Mouse (Mus musculus) lung, postnatal 36 days (tissue): ENCODE measurements around the gene Cacna1a.

ENCODE experiments used
- DNase-seq: peaks from one replicate; pipeline ENCODE4 v3.0.0; 2022; ENCODE audit warnings: mixed read lengths

The Cacna1a gene

DNA sequence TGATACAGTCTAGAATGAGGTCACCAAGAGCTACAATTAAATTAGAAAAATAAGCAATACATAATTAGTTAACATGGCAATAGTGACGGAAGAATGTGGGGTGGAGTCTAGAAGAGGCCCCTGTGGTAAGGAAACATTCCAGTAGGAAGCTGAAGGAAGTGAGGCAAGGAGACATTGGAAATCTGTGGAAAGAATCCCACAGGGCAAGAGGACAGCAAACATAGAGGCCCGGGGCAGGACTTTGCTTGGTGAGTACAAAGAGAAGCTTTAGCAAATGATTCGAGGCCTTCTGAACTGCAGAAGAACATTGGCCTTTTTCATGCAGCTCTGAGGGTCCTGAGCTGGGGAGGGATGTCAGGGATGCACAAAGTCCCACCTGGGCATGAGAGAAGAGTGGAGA is at the start of gene Cacna1a:
TSS of gene Cacna1a (plus strand) at position 166 of the 400 bp plus-strand sequence.
- DNase-seq, result no peak

DNA sequence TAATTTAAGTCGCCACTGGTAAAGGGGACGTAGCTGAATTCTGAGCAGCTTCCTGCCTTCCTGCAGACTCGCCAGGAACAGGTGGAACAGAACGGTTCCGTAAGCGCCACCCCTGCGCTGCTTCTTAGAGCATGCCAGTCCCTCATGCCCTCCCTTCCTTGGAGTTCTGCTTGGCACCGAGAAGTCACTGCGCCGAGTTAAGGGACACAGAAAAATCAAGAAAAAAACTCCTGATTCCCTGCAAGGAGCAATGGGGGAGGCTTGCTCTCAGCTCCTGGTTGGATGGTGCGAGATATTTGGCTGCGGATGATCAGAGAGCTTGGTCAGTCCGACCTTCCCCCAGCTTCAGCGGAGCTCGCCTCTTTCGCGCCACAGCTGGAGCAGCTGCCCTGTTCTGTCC is 49.7 kb upstream of the Cacna1a start:
- no peak for DNase-seq

DNA sequence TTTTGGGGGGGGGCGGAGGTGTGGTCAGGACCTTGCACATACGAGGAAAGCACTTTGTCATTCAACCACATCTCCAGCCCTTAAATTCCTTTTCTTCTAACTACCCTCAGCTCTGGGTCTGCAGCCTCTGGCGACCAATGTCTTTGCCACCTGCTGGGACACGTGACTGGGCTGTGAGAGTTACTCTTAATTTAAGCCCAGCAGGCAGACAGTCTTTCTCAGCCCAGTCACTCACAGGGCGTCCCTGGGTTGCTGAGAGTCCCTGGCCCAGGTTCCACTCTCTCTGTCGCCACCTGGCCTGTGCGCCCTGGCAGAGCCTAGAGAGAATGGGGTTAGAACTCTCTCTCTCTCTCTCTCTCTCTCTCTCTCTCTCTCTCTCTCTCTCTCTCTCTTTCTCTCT is 48.9 kb upstream of the Cacna1a start:
- no peak for DNase-seq

DNA sequence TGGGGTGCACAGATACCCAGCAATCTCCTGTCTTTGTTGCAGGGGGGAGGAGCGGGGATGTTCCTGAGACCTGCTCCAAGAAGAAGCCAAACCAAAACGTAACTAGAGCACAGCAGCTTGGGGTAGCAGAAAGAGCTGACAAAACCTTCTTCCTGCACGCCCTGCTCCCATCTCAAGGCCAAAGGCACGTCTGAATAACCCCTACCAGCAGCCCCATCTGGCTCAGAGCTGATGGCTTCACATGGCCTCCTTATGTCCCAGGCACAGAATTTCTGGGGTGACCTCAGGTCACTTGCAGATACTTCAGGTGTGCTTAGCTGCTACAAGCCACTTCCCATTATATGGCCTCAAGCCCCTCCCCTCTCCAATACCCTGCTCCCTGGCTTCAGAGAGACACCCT is 48.4 kb upstream of the Cacna1a start:
- no peak for DNase-seq

DNA sequence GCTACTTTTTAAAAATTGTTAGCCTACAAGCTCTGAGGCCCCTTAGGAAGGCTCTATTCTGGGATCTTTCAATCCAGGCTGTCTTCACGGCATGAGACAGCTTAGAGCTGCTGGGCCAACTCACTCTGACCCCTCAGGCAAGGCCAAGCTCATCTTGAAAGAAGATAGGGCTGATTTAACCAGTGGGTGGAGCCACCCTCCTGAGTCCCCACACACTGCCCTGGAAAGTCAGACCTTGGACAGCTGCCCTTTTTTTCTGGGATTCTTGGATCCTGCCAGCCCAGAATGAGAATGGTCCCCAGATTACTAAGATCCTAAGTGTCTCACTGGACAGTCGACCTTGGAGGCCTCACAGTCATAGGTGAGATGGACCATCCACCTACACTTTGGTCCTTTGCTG is 47.6 kb upstream of the Cacna1a start:
- DNase-seq, result no peak

DNA sequence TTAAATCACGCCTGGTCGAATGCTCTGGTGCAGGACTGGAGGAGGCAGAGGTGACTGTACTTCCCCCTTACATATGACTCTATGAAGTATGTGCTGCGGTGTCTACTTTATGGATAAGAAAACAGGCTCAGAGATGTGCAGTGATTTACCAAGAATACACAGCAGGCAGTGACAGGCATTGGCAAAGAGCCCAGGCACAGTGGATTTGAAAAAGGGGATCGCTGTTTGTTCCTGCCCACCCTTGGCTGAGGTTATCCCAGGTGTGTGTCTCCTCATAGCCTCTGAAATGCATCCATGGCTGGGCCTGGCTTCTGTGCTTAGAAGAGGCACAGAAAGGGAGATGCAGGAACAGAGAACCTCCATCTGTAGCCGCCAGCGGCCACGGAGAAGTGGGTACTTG is 42.7 kb upstream of the Cacna1a start:
- DNase-seq, result no peak

DNA sequence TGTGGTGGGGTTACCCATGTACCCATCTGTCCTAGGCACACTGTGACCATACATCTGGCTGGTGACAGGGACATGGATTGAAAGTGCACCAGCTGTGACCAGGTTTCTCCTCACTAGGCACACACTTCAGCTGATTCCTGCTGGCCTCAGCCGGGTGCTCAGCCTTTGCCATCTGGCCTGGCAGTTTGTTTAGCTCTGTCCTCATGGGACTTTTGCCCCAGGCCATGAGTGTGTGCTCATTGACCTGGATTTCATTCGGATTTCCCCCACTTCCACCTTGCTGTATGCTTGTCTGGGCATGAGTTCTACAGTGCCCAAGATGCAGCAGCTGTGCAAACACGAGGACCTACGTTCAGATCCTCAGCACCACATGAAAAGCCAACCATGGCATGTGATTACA is 41.8 kb upstream of the Cacna1a start:
- DNase-seq, result no peak

DNA sequence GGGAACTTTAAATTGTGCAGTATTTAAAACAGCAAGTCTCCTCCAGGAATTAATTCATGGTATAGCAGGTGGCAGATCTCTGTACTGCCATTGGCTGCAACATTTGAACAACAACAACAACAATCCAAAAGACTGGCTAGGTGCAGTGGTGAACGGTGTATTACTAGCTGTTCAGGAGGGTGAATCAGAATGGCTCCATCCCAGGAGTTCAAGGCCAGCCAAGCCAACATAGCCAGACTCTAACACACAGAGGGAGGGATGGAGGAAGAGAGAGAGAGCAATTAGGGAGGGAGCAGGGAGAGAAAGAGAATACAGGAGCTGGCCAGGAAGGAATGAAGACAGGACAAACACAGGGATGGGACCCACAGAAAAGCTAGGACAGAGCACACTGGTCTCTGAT is 38.7 kb upstream of the Cacna1a start:
- no peak for DNase-seq

DNA sequence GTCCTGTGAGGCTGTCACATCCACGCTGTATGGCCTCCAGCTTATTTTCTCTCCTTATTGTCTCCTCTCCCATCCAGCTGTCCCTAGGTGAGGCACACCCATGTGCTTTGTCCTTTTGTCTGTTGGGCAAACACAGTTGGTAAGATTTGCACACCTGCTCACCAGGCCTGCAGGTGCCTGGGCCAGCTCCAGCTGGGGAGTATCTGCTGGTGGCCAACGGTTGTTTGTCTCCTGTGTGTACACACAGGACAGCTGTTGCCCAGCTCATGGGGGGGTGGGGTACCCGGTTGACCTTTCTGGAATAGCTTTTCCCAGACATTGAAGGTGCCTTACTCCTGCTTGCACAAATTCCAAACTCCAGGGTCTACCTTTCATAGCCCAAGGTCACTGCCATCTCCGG is 37.3 kb upstream of the Cacna1a start:
- DNase-seq, result no peak

DNA sequence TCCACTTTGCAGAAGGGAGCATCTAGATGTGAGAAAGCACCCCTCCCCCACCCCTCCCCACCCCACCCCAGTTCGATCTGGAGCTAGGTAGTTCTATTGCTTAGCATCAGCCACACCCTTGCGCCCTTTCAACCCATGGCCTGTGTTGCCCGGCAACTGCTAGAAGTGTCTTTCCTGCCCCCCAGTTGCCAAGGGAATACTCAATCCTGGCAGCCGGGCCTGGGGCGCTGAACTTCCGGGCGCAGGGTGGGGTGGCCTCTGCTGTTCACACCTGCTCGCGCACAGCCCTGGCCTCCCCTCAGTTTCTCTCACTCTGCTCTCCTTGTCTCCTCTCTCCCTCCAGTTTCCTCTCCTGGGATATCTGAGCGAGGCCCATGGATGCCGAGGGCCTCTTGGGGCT is 31.8 kb upstream of the Cacna1a start:
- DNase-seq, result no peak

DNA sequence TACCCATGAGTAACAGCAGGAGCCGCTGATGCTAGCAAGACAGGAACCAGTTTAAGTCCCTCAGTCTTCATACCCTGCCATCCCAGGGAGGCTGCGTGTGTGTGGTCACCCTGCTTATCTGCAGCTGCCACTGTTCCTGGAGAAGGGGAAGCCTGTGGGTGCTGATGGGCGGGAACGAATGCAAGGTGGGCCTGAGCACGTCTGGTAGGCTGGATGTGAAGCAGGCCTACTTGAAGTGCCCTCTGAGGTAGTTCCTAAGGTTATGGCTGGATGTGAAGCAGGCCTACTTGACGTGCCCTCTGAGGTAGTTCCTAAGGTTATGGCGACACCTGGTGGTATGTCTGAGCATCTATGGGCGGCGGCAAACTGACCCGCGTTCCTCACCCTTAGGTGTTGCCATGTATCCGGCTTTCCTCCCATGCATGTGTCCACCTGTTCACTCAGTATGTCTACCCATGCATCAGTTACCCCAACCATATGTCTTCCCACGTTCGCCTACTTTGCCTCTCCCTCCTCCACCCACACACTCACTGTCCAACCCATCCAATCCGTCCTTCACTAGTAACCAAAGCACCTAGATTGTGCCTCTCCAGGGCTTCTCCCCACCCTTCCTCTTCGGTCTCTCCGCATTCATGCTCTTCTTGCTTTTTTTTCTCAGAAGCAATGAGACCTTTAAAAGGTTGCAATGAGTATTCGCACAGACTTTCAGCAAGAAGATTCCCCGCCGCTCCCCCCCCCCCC is 30.4 kb upstream of the Cacna1a start:
- DNase-seq, result peak; percentile 86

DNA sequence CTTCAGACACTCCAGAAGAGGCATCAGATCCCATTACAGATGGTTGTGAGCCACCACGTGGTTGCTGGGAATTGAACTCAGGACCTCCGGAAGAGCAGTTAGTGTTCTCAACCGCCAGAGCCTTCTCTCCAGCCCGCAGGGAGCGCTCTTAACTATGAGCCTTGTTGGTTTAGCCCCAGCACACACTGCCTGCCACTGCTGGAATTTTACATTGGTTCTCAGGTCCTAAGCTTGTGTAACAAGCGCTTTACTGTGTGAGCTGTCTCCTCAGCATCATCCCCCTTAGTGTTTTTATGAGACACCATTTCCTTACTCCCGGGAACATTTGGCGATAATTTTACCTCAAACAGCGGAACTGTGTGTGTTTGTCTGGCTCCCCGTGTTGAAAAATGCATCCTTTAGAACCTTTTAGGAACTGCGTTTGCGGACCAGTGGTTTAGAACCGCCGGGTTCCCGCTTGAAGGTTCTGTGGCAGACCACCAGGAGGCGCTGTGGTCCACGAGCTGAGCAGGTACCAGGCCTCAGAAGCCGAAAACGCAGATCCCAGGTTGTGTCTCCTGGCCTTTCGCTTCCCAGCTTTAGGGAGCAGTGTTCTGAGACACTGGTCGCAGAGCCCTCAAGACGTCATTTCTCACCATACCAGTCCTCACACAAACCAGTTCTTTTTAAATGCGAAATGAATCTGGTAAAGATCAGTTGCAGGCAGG is 24.7 kb upstream of the Cacna1a start:
- DNase-seq, result peak; percentile 69

DNA sequence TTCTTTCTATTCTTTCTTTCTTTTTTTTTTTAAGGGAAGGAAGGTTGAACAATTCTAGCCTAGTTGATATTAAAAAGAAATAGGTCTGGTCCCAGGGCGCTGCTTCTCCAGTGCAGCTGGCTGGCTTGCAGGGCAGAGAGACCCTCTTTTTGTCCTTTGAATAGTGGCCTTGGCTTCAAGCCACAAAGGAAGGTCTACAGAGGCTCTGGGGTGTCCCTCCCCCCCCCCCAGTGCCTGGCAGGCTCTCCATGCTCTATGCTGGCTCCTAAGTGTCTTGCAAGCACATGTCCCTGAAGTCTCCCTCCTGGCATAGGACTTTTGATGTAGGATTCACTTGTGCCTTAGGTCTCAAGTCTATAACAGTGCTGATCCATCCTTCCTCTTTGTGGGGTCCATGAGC is 23.0 kb upstream of the Cacna1a start:
- no peak for DNase-seq

DNA sequence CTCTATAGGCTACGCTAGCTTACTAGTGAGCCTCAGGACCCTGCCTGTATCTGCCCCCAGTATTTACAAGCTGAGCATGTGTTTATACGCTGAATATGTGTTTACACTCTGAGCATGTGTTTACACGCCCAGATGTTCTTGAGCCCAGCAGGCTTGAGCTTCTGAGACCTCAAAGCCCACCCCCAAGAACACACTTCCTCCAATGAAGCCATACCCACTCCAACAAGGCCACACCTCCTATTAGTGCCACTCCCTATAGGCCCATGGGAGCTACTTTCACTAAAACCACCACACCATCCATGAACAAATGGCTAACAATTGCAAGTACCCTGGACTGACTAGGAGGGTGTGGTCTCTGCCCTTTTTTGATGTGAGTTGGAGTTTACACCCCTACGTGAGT is 17.3 kb upstream of the Cacna1a start:
- no peak for DNase-seq

DNA sequence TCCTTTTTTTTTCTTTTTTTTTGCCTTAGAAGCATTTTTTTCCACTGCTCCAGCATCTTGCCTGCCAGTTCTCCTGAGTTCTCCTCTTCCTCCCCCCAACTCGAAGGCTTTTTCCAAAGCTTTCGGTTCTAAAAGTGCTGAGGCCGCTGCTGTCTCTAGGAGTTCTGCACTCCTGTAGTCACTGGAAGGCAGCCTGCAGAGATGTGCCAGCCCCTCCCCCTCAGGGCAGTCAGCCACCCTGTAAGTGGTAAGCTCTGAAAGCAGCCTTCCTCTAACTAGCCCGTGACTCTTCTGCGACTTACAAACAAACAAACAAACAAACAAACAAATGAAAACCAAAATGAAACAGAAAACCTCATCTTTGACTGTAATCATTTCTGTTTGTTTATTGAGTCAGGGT is 13.2 kb upstream of the Cacna1a start:
- DNase-seq, result no peak

DNA sequence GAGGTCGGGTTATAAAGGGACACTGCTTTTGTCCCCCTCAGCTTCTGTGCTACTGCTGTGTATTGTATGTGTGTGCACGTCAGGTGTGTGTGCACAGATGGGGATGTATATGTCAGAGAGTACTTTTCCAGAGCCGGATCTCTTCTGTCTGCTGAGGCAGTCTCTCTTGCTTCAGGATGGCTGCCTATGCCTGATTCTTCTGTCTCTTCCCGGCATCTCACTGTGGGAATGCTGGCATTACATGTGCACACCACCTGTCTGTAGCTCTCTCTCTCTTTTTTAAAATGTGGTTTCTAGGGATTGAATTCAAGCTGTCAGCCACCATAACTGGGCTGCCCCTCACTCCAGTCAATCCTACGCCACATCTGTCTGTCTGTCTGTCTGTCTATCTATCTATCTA is 12.4 kb upstream of the Cacna1a start:
- DNase-seq, result no peak

DNA sequence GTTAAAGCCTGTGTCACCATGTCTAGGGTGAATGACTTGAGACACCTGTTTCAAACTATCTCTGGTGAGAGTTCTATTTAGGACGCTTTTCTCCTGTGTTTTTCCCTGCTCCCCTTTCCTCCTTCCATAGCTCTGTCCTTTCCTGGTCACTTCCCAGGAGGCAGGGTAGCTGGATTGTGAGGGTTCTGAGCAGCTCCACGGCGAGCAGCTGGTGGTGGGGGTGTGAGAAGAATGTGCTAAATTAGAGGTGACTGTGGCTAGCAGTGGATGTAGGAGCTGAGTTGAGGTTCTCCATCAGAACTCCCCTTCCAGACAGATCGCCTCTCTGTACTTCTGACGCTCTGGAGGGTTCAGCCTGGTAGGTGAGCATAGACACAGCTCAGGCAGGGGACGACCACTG is 11.7 kb upstream of the Cacna1a start:
- no peak for DNase-seq

DNA sequence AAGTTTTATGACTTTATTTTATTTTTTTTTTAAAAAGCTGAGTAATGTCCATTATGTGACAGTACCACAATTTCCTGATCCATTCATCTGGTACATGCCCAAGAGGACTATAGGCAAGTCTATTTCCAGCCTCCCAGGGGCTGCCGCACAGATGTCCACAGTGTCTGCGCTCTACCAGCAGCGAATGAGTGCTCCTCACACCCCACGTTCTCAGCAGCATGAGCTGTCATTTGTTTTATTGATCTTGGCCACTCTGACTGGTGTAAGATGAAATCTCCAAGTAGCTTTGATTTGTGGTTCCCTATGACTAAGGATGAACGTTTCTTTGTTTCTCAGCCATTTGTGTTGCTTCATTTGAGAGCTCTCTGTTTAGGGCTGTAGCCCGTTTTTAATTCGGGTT is 6.6 kb upstream of the Cacna1a start:
- no peak for DNase-seq

DNA sequence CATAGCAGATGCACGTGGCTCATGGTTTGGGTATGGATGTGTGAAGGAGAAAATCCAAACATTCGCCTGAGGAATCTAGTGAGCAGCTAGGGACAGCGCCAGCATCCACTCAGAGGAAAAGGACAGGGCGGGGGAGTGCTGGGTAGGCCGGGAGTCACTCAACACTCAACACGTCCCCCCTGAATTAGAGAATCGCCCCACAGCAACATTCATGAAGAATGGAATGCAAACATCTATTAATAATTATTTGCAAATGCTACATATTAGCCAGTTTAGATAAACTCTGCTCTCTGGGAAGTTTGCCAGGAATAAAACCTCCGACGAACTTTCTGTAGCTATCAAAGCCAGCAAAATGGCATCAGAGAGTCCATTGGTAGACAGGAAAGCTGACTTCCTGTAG is 533 bp downstream of the Cacna1a start:
- DNase-seq, result peak; percentile 5

DNA sequence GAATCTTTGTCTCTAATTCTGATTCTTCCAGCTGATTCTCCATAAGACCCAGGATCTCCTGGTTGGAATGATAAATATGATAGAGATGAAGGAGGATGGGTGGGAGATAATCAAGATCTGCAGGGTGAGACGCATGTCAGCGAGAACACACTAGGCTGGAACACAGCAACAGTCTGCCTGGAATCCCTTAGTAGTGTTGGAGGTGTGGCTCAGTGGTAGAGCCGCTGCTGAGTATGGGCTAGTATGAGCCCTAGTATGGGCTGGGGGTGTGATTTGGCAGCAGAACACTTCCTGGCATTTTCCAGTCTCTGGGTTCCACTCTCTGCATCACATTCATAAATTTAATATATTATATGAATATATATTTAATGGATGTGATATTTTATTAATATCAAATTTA is 933 bp downstream of the Cacna1a start:
- DNase-seq, result no peak

DNA sequence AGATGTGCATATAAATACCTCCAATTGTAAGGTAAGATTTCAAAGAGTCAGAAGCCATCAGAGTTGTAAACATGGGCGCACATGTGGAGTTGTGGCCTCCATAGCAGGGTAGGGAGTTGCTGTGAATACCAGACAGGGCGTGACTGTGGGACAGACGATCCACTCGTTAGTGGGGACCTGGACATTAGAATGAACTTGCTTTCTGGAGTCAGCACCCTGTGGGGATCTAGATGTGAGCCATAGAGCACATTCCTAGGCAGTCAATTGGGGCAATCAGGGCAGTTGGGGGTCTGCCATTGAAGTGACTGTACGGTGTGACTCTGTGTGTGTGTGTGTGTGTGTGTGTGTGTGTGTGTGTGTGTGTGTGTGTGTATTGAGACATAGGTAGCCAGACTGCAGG is 3.4 kb downstream of the Cacna1a start:
- no peak for DNase-seq

DNA sequence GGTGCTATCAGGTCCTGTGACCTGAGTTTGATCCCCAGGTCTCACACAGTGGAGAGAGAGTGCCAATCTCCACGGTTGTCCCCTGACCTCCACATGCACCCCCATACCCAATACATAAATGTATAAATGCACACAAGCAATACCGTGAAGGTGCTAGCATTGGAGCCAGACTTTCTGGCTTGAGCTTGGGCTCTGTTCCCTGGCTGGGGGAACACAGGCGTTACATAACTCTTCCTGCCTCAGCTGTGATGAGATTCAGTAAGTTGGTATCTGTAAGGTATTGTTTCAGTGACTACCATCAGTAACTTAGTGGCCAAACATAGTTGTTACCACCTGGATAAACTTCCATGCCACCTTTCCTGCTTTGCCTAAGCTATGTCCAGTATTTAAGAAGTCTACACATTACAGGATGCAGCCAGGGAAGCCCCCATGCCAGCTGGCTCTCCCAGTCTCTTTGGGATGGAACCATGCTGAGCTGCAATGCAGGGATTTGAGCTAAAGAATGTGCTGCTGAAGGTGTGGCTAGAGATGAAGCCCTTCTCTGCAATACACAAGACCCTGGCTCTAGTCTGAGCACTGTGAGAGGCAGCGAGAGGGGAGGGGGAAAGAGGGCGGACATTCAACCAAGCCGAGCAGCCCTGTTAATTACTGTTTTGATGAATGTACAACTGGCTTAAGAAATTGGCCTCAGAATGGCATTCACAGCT is 7.7 kb downstream of the Cacna1a start:
- no peak for DNase-seq

DNA sequence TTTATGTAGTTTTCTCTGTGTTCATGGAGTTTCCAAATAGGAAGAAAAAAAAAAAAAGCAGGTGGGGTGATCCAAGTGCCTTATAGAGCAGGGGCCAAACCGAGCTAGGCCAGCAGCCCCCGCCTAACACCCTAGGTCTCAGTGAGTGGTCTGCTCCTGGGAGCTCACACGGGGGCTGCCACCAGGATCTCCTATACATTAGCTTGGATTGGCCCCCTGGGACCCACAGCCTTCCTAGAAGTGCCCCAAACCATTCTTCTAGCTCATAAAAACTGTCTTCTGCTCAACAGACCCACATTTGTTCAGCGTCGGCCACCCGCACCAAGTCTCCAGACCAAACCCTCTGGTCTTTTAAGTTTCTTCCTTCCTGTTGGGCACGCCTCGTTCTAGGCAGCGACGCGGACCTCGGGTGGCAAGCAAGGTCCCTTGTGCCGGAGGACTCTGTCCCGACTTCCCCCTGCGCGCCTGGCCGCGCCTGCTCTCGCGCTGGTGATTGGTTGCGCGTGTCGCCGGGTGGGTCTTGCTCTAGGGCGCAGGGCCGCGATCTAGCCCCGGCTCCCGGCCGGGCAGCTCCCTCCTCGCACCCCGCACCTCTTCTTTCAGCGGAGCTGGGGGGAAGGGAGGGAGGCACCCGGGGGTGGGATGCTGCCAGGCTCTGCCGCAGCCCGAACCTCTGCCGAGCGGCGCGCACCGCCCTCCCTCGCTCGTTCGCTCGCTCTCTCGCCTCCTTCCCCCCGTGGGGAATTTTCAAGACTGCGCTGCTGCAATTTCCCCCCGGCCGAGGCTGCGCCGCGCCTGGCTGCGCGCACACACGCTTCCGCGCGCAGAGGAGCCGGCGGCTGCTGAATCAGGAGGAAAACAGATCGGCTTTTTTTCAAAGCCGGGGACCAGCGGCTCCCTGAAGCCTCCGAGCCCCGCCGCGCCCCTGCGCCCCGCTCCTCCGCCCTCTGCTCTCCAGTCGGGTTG is 25.9 kb downstream of the Cacna1a start:
- peak; percentile 11 for DNase-seq
